Mouse (Mus musculus) stomach, postnatal 0 days (tissue): ENCODE data around the gene Mdga2. TPM values are rescaled to one million over a fixed set of nuclear protein-coding genes. Genes with fewer than 3 reads are reported as not detected.

ENCODE experiments used
- ATAC-seq: fragments of 200-750 bp; cut with Nextera tagmentation; 2 replicates; pipeline ENCODE4 v1.8.0; 2017; ENCODE audit not compliant: low FRiP score, low TSS enrichment
- DNase-seq: peaks from one replicate; pipeline ENCODE4 v3.0.0-alpha.2; 2016; ENCODE audit warnings: low spot score
- H3K27ac ChIP-seq: fragments of 300-500 bp; sonication (generic); replicated peaks from 2 replicates; pipeline ENCODE4 v1.5.1; 2014; ENCODE audit warnings: mild to moderate bottlenecking, control low read depth
- H3K27me3 ChIP-seq: fragments of 300-500 bp; sonication (generic); 2 replicates; pipeline ENCODE4 v1.6.1; 2014; ENCODE audit warnings: low read length; ENCODE audit not compliant: control insufficient read depth, insufficient read depth
- H3K36me3 ChIP-seq: fragments of 300-500 bp; sonication (generic); 2 replicates; pipeline ENCODE4 v1.6.1; 2014; ENCODE audit warnings: low read length, mixed read lengths; ENCODE audit not compliant: control insufficient read depth, insufficient read depth
- H3K4me1 ChIP-seq: fragments of 300-500 bp; sonication (generic); replicated peaks from 2 replicates; pipeline ENCODE4 v1.6.1; 2014; ENCODE audit warnings: antibody characterized with exemption; ENCODE audit not compliant: control insufficient read depth, insufficient read depth
- H3K4me2 ChIP-seq: fragments of 300-500 bp; sonication (generic); replicated peaks from 2 replicates; pipeline ENCODE4 v1.6.1; 2014; ENCODE audit warnings: low read depth, mild to moderate bottlenecking, control low read depth, moderate library complexity
- H3K4me3 ChIP-seq: fragments of 300-500 bp; sonication (generic); 2 replicates; pipeline ENCODE4 v1.5.1; 2014; ENCODE audit warnings: low read depth, low read length, control low read depth
- H3K9ac ChIP-seq: fragments of 300-500 bp; sonication (generic); 2 replicates; pipeline ENCODE4 v1.6.1; 2014; ENCODE audit warnings: mild to moderate bottlenecking, low read length, control low read depth, mixed read lengths
- H3K9me3 ChIP-seq: fragments of 300-500 bp; sonication (generic); 2 replicates; pipeline ENCODE4 v1.6.1; 2016; ENCODE audit warnings: low read length; ENCODE audit not compliant: control insufficient read depth
- CTCF ChIP-seq: IDR thresholded peaks from 2 replicates; pipeline ENCODE4 v1.5.1; 2016; ENCODE audit warnings: antibody characterized with exemption, low read depth, mild to moderate bottlenecking, moderate library complexity
- EP300 ChIP-seq: optimal IDR thresholded peaks from 2 replicates; pipeline ENCODE3; 2016; ENCODE audit warnings: antibody characterized with exemption
- WGBS: fragments of 180-500 bp; shearing (Covaris S2); extraction: QIAGEN DNeasy Blood & Tissue Kit; methylation state at CpG from one replicate; pipeline ENCODE4 v1.1.7; 2014; 5-methylcytosine and 5-hydroxymethylcytosine counted together
- polyA plus RNA-seq: library from polyadenylated mRNA; unstranded; fragments of >200 nt; fragmentation: Nextera tagmentation; extraction: Ambion mirVana; gene quantifications from 2 replicates; pipeline ENCODE4 v1.2.1, GENCODE M21; 2015

Mdga2 gene
- polyA plus RNA-seq, 1 experiment from 2014 or later: 0.45 TPM

DNA sequence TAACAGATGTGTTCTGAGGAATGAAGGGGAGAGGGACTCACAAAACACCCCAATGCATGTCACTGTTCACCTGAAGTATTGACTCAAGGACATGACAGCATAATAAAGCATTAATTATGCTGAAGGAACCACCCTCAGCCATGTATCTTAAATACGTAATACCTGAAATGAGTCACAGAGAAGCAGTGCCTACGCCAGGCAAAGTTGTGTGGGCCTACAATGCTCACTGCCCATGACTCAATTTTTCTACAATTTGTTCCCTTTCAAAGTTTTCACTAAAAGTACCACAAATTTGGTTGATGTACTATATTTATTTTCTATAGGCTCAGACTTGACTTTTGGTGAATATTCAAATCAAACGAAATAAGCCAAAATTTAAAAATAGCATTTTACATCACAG, 80.7 kb downstream of the Mdga2 start:
- Histone ChIP-seq H3K4me1 (no peaks in the 10 kb centered on the region), H3K4me3 (no peak overlapping the region), H3K27me3 (no peaks in the 10 kb centered on the region), H3K36me3 (no peaks in the 10 kb centered on the region), H3K27ac (no peak overlapping the region), H3K9ac (no peak overlapping the region), H3K9me3 (no peaks in the 10 kb centered on the region), H3K4me2 (no peak overlapping the region)
- TF ChIP-seq EP300 (no peak), CTCF (no peak)
- DNase-seq (no peak), ATAC-seq (no peak)
- WGBS: 79% methylated on average over 3 of the region's 3 CpGs

DNA sequence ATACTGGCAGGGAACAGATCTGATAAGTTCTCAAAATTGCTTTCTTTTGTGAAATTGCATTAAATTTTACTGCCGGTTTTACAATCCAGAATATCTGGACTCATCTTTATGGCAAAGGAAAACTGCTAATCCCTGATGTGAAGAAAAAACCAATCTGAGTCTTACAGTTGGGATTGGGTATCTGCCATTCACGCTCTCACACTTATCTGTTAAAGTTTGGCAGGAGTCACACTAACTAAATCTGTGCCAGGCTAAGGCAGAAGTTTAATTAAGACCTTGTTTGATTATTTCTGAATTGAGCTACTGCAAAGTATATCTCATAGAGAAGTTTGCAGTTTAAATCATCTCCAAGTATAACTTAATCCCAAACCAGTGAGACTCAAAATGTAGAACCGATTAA, 82.2 kb downstream of the Mdga2 start:
- no peaks in the 10 kb centered on the region for H3K36me3 ChIP-seq

DNA sequence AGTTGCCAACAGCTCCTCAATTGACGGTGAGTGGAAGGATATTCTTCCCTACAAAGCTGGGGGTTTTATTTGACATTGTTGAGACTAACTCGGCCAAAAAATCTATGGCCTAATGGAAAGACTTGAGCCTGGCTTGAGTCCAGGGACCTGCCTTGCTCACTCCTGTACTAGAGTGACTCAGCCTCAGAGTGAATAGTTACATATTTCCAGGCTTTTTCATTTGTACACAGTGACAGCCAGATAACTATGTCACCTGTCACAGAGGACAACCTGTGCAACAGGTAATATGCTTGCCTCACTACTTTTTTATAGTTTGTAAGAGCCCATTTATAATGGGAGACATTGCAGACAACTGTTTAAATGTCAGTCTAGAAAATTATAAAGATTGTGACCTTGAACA, 94.9 kb downstream of the Mdga2 start:
- Histone ChIP-seq H3K9me3 (no peaks in the 10 kb centered on the region), H3K9ac (no peak overlapping the region), H3K36me3 (no peaks in the 10 kb centered on the region), H3K27ac (no peak overlapping the region), H3K4me1 (no peaks in the 10 kb centered on the region), H3K4me3 (no peak overlapping the region), H3K27me3 (no peaks in the 10 kb centered on the region), H3K4me2 (no peak overlapping the region)
- WGBS: 38% methylated on average over 2 of the region's 2 CpGs
- TF ChIP-seq CTCF (no peak), EP300 (no peak)
- DNase-seq: no peak
- ATAC-seq: peak; percentile 72

More for the DNA sequence above, 82.2 kb downstream of the Mdga2 start:
- H3K27ac ChIP-seq: no peak overlapping the region
- no peak overlapping the region for H3K4me2 ChIP-seq
- H3K9ac ChIP-seq: no peak overlapping the region
- H3K4me1 ChIP-seq: no peaks in the 10 kb centered on the region
- no peak for DNase-seq
- no peaks in the 10 kb centered on the region for H3K9me3 ChIP-seq
- TF ChIP-seq CTCF: no peak
- TF ChIP-seq EP300: no peak
- 76% methylated on average over 3 of the region's 3 CpGs for WGBS
- no peak overlapping the region for H3K4me3 ChIP-seq
- no peak for ATAC-seq
- no peaks in the 10 kb centered on the region for H3K27me3 ChIP-seq

DNA sequence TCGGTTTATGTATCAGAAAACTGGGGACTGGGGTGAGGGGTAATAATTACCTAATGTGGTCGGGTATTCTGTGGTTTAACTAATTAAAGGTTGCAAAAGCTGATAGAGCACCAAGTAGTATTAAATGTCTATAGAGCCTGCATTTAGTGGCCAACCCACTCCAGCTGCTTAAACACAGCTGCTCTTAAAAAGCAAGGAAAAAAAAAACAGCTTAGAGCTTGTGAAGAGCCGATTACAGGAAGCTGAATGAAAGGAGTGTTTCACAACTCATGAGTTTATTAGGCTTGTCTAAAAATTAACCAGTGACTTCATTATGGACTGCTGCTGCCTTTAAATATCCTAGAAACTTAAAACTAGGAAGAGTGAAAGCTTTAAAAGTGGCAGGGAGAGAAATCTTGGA, 98.5 kb downstream of the Mdga2 start:
- TF ChIP-seq CTCF (no peak), EP300 (no peak)
- ATAC-seq (no peak), DNase-seq (no peak)
- no peak overlapping the region for H3K4me2 ChIP-seq
- no peaks in the 10 kb centered on the region for H3K27me3 ChIP-seq
- WGBS: 42% methylated on average over 3 of the region's 3 CpGs
- H3K27ac ChIP-seq: no peak overlapping the region
- no peaks in the 10 kb centered on the region for H3K4me1 ChIP-seq
- H3K36me3 ChIP-seq: no peaks in the 10 kb centered on the region
- no peak overlapping the region for H3K9ac ChIP-seq
- no peaks in the 10 kb centered on the region for H3K9me3 ChIP-seq
- no peak overlapping the region for H3K4me3 ChIP-seq

DNA sequence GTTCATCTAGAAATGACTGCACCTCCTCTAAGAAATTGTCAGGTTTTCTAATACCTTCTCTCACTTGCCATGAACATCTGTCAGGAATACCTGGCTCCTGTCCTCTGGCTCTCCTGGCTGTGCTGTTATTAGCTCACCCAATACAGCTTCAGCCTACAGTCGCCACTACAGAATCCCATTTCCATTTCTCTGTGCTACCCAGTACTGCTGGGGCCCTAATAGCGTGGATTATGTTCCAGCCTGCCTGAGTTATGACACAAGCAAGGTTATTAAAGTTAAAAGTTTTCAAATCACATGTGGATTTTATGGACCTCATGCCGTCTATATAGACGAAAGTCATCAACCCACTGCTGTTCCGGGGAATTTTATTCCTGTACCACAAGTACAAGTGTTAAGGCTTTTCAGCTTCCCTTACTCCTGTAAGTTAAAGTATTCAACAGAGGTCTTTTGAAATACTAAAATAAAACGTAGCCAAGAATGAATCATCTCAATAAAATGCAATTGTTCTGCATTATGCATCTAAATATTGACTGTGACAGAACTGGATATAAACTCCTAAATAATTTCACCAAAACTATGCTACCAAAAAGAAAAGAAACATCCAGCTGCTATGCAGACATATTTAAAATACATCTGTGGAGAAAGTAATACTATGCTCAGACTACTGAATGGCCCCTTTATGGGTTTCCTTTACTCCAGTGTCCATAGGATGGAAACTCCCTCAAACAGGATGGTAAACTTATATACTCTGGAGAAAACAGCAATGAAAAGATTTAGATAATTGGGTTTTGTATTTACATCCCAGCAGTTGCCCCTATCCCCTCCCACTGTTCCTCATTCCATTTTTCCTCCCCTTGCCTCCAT, 103.5 kb downstream of the Mdga2 start:
- ATAC-seq (no peak), DNase-seq (no peak)
- Histone ChIP-seq H3K27me3 (no peaks in the 10 kb centered on the region), H3K4me1 (no peaks in the 10 kb centered on the region), H3K4me2 (no peak overlapping the region), H3K27ac (no peak overlapping the region), H3K36me3 (no peaks in the 10 kb centered on the region), H3K9ac (no peak overlapping the region), H3K4me3 (no peak overlapping the region), H3K9me3 (no peaks in the 10 kb centered on the region)
- 79% methylated on average over 6 of the region's 6 CpGs for WGBS
- TF ChIP-seq CTCF (no peak), EP300 (no peak)

DNA sequence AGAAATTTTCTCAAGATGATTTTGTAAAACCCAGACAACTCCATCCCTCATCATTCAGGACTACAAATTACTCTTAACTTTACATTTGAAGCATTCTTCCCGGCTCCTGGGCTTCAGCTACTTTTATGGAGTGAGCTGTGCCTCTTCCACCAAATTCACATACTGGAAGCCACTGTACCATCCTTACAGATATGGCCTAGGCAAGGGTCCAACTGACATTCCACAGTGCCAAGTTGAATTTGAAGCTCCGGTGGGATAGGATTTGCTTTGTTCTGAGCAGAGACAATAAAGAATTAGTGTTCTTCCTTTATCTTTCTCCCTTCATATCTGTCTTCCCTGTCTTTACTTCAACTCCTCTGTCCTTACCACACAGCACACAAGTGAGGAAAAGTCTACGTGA, 118.2 kb downstream of the Mdga2 start:
- H3K27ac ChIP-seq: no peak overlapping the region
- H3K4me2 ChIP-seq: no peak overlapping the region
- no peak overlapping the region for H3K9ac ChIP-seq
- H3K36me3 ChIP-seq: no peaks in the 10 kb centered on the region
- ATAC-seq (no peak), DNase-seq (no peak)
- no peaks in the 10 kb centered on the region for H3K4me1 ChIP-seq
- no peak overlapping the region for H3K4me3 ChIP-seq
- 71% methylated on average over 3 of the region's 3 CpGs for WGBS
- no peaks in the 10 kb centered on the region for H3K27me3 ChIP-seq
- TF ChIP-seq EP300: no peak
- TF ChIP-seq CTCF: no peak
- no peaks in the 10 kb centered on the region for H3K9me3 ChIP-seq
